Mouse (Mus musculus) left cerebral cortex, adult 9 months (tissue): ENCODE measurements around the gene Zbtb2.
"Not testable (repeated sequence)": the region's sequence is repeated elsewhere in the genome, so short reads cannot be mapped to it uniquely, and the experiment has no call there.

ENCODE experiments used
- DNase-seq, 2 experiments: peaks; one replicate each; pipeline ENCODE4 v3.0.0; 2022; ENCODE audit warnings: low spot score in 2 of 2

Zbtb2 gene

GRCm38 (mm10) chr10:4387701-4388383, at the start of gene Zbtb2:
Gene Zbtb2 (minus strand): TSS chr10:4388108.
- DNase-seq: peak in 1 of 2 experiments; percentile 67

DNA sequence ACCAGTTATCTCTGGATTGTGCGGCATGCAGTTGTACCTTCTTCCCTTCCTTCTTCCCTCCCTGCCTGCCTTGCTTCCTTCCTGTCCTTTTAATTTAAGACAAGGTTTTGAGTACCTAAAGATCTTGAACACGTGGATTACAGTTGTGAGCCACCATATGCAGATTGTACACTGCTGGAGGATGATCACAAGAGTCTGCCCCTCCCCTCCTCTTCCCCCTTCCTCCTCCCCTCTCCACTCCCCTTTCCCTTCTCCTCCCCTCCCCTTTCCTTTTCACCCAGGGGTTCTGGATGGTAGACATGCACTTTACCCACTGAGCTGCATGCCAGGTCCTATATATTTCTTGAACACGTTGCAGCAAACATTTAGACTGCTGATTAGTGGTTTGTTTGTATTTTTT, 47.5 kb upstream of the Zbtb2 start:
- DNase-seq: no peak

DNA sequence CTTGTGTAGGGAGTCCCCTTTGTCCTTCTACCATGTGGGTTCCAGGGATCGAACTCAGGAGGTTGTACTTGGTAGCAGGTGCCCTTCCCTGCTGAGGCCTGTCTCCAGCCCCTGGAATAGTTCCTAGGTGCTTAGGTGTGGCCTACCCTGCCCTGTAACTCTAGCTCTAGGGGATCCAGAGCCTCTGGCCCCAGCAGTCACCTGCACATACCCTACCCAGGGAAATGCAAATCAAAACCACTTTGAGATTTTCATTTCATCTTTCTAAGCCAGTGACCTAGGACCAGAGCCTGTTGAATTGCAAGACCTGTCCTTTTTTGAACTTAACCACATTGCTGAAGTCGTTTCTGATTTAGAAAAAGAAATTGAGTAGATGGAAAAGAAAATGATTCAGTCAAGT, 46.0 kb upstream of the Zbtb2 start:
- DNase-seq: not testable (repeated sequence)

DNA sequence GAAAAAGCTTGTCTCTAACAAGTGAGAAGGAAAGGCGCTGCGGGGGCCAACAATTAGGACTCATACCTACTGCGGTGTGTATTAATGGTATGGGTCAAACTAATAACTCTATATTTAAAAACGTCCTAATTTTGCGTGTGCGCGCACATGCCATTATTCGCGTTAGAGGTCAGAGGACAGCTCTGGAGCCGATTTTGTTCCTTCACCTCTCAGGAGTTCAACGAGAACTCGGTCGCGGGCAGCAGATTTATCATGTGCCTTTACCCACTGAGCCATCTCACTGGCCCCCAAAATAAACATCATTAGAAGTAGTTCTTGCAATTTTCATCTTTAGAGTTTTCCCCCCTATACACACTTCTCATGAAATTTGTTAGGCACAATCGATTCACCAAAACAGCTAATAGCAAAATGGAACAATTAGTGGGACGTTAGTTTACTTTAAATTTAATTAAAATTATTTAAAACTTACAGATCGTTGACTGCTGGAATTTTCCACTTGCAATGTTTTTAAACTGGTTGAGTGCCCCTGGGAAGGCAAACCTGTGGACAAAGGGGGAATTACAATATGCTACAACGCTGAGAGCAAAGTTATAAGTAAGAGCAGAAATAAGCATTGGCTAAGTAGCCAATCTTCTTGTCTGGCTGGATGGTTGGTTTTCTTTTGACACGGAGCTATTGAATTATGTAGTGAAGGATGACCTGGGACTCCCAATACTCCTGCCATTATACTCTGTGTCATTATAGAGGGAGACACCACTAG, 45.3 kb upstream of the Zbtb2 start:
- no peak for DNase-seq

DNA sequence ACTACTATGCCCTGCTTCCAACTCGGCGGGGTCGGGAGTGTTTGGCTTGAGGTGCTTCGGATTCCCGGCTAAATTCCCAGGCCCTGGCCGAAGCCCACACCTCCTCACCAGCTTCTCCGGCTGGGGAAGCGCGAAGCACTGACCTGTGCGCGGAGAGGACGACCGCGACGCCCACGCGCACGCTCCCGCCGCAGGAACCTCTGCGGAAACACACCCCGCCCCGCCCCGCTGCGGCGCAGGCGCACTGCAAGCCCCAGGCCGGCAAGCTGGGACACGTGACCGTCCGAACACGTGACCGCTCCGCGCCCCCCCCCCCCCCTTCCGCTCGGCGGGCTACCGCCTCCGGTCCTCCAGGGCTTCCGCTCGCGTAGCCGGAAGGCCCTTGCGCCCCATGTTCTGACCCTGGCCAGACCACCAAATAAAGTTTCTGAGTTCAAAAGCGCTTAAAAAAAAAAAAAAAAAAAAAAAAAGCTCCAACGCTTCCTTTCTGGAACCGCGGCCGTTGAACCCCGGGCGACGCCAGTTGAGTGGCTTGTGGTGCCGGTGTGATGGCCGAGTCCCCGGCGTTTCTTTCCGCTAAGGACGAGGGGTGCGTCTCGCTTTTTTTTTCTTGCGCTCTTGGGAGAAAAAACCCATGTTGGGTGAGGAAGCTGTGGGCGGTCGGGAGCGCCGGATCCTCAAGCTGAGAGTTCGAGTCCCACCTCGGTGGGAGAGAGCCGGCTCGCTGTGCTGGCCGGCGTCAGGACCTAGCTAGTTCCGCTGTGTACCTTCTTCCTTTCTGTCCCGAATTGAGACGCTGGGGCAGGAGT, 44.4 kb upstream of the Zbtb2 start, which contains the start of the genes Rmnd1 and Armt1:
Gene Rmnd1 (minus strand): TSS at position 266 of the 809 bp plus-strand sequence.
Gene Armt1 (plus strand): TSS at position 345 of the 809 bp plus-strand sequence.
- DNase-seq: peak; percentile 88 to 90

GRCm38 (mm10) chr10:4431746-4432122, 43.8 kb upstream of the Zbtb2 start:
- no peak for DNase-seq

- DNase-seq: peak in 1 of 2 experiments; percentile 19
These were observed 42.9 kb upstream of the Zbtb2 start for GRCm38 (mm10) chr10:4430826-4431225.

GRCm38 (mm10) chr10:4430399-4430798, 42.5 kb upstream of the Zbtb2 start:
- no peak for DNase-seq

DNA sequence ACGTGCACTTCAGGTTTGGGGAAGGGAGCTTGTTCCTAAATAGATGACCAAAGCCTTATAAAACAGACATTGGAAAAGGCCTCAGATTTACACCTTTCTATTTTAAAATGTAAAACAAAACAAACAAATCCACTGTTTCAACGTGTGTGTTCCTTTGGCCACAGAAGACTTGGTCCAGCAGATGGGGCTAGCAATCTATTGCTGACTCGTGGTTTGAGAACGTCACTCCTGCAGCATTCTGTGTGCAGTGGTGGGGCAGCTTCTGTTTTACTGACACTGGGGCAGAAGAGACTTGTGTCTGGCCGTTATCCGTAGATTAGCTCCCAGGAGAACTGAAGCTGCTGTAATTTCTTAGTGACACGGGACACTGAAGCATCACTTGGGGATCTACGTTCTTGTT, 37.3 kb upstream of the Zbtb2 start:
- no peak for DNase-seq

DNA sequence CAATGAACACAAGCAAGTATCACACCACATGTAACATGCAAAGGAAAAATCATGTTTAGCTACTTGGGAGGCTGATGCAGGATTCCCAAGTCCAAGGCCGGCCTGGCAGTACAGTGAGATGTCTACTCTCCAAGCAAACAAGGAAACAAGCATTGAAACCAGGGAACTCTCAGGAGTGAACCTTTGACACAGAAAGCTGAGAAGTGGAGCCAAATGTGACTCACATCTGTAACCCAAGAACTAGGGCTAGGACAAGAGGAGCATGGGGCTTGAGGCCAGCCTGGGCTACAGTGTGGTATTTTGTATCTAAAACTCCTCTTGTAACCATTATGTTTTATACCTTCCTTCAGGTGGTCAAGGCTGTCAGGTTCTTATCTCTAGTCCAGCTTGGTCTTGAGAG, 19.3 kb upstream of the Zbtb2 start:
- no peak for DNase-seq

DNA sequence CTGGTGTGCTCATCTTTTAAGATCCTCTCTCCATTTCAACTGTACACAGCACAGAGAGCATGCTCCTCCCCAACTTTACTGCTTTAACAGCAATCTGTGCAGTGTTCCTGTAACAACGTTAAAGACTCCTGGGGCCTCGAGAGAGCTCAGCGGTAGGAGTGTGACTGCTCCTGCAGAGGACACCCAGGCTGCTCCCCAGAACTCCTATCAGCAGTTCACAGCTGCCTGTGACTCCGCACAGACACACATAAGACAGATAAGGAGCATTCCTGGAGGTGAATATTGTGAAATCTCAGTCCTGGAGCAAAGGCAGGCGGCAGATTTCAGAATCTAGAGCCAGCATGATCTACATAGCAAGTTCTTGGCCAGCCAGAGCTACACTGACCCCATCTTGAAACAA, 17.6 kb upstream of the Zbtb2 start:
- no peak for DNase-seq

GRCm38 (mm10) chr10:4404895-4405491, 17.1 kb upstream of the Zbtb2 start:
- DNase-seq: no peak

GRCm38 (mm10) chr10:4398058-4398457, 10.2 kb upstream of the Zbtb2 start:
- DNase-seq: no peak

GRCm38 (mm10) chr10:4395321-4395720, 7.4 kb upstream of the Zbtb2 start:
- DNase-seq: no peak

DNA sequence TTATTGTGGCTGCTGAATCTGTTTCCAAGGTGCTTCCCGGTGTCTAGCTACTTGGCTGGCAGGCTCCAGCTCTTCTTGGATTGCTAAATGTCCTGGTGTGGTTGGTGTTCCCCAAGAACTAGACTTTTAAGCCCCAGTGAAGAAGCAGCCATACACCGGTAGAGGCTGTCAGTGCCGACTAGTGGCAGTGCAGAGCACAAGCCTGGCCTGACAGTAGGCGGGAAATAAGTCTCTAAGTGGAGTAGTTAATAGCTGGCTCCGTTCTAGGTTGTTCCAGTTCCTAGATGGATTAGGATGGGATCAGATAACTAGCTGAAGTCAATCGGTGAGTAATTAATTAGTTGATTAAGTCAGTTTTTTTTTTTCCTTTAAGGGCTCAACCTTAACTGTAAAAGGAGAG, 3.9 kb upstream of the Zbtb2 start:
- no peak for DNase-seq

DNA sequence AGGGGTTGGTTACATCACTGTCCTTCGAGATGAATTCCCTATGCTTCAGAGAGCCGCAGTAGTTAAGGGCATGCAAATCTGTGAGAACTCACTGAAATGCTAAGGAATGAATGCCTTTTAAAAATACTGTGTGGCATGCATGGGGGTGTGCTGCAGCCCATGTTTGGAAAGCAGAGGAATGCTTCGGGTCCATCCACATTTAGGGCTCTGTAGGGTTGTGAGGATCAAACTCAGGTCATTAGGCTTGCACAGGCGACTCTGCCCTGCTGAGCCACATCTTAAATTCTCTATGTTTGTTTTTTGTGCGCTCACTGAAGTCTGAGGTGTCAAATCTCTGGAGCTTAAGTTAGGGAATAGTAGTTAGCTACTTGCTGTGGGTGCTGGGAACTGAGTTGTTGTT, 3.2 kb upstream of the Zbtb2 start:
- no peak for DNase-seq

DNA sequence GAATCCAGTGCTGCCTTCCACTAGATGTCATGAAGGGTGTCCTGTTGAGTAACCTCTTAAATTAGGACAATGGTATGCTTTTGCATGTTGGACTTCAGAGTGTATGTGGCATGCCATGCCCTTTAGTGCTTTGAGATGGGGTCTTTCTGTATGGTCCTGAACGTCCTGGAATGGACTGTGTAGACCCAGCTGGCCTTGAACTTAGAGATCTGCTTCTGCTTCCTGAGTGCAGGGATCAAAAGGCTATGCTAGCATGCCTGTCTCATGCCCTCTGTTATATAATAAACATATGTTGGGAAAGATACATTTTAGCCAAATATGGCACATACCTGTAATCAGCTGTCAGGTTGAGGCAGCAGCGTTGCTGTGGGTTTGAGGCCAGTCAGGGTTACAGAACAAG, 2.6 kb upstream of the Zbtb2 start:
- DNase-seq: no peak

GRCm38 (mm10) chr10:4389461-4390112, 1.7 kb upstream of the Zbtb2 start:
- no peak for DNase-seq

- no peak for DNase-seq
These were observed 1.1 kb upstream of the Zbtb2 start for GRCm38 (mm10) chr10:4389036-4389435.

DNA sequence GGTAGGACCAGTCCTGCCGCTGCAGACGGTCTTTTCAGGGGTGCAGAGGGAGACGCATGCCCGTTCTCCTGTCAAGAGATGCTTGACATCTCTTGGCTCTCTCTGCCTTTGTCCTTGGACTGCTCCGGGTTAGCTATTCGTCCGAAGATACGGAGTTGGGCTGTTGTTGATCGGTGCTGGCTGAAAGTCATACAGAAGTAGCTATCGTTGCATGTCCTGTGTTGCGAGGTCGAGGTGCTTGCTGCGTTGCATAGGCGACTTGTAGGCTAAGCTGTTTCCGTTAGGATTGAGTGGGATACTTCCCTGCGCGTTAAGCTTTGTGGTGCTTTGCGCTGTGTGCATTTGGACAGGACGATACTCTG, 457 bp upstream of the Zbtb2 start:
- DNase-seq: no peak
